Mouse (Mus musculus): ENCODE results near the gene Gcm1. TPM values are rescaled to one million over a fixed set of nuclear protein-coding genes. Genes with fewer than 3 reads are reported as not detected.
"Not testable (repeated sequence)": the region's sequence is repeated elsewhere in the genome, so short reads cannot be mapped to it uniquely, and the experiment has no call there.

The Gcm1 gene
- polyA plus RNA-seq, 1 experiment from 2014 or later, result not detected

DNA sequence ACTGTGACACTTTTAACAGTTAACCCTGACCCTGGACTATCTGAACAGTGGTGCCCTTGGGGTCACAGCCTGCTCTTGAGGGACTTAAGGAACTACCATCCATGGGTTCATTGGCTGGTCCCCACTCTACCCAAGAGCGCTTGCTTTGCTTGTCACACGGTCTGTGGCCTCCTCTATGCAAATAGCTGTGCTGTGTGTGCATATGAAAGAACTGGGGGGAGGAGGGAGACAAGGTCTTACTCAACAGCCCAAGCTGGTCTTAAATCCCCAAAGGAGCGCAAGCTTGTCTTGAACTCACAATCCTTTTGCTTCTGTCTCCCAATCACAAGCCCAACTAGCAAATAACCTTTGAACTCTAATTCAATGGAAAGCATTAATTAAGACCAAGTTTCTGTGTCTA lies 2.6 kb downstream of the Gcm1 start:
- no peak overlapping the region for H3K9ac ChIP-seq
- H3K4me1 ChIP-seq, result no peaks in the 10 kb centered on the region
- H3K9me3 ChIP-seq, result no peaks in the 10 kb centered on the region
- no peaks in the 10 kb centered on the region for H3K36me3 ChIP-seq (replicated peaks)
- no peak for ATAC-seq (replicated peaks)
- H3K4me3 ChIP-seq, result no peak overlapping the region
- WGBS, result 77% methylated on average over 3 of the region's 3 CpGs
- H3K27ac ChIP-seq, result no peak overlapping the region
- H3K27me3 ChIP-seq (replicated peaks), result no peaks in the 10 kb centered on the region
- H3K4me2 ChIP-seq, result no peak overlapping the region

DNA sequence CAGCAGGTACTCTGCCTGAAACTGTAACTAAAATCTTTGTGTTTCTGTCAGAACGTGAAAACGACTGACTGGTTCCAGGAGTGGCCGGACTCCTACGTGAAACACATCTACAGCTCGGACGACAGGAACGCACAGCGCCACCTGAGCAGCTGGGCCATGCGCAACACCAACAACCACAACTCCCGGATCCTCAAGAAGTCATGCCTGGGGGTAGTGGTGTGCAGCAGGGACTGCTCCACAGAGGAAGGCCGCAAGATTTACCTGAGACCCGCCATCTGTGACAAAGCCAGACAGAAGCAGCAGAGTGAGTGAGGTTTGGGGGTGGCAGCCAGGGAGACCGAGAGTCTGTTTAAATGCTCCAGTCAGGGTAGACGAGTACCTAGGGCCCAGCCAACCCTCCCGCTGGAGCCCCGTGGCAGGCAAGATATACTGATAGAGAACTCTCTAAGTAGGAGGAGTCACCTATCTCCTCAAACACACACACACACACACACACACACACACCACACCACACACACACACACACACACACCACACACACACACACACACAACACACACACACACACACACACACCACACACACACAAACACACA lies 7.9 kb downstream of the Gcm1 start:
- H3K9me3 ChIP-seq, result no peaks in the 10 kb centered on the region
- 84% methylated on average over 16 of the region's 16 CpGs for WGBS
- H3K27ac ChIP-seq, result no peak overlapping the region

DNA sequence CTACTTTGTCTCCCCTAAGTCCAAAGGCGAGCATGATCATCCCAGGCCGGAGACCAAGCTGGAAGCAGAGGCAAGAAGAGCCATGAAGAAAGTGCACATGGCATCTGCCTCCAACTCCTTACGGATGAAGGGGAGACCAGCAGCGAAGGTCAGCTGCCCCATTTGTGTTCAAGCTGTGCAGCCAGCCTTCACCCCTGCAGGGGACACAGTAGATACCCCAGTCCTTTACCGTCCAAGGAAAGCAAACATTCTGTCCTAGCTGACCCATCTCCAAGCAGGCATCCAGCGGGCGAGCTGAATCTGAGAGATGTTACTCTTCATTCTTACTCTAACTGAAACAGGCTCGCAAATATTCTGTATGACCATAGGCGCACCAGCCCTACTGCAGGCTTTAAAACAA lies 10.7 kb downstream of the Gcm1 start:
- Histone ChIP-seq H3K4me1 (no peaks in the 10 kb centered on the region), H3K36me3 (replicated peaks) (no peaks in the 10 kb centered on the region), H3K9me3 (no peaks in the 10 kb centered on the region), H3K4me2 (no peak overlapping the region), H3K9ac (no peak overlapping the region), H3K4me3 (no peak overlapping the region), H3K27ac (no peak overlapping the region), H3K27me3 (replicated peaks) (no peaks in the 10 kb centered on the region)
- ATAC-seq (replicated peaks), result no peak
- 81% methylated on average over 9 of the region's 9 CpGs for WGBS

More for the DNA sequence above, 7.9 kb downstream of the Gcm1 start:
- H3K4me2 ChIP-seq, result no peak overlapping the region
- no peak for ATAC-seq (replicated peaks)
- H3K9ac ChIP-seq, result no peak overlapping the region
- H3K4me1 ChIP-seq, result no peaks in the 10 kb centered on the region
- no peak overlapping the region for H3K4me3 ChIP-seq
- H3K27me3 ChIP-seq (replicated peaks), result no peaks in the 10 kb centered on the region
- no peaks in the 10 kb centered on the region for H3K36me3 ChIP-seq (replicated peaks)

DNA sequence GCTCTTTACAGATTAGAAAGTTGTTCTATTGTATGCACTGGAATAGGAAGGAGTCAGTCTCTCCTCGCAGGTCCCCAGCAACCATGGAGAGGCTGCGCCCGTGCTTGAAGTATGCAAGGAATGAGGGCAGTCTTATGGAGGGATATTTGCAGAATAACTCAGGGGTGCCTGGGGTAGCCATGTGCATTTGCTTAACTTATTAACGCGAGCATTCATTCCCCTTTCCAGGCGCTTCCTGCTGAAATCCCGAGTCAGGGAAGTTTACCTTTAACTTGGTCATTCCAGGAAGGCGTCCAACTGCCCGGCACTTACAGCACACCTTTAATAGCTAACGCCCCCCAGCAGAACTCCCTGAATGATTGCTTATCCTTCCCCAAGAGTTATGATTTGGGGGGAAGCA lies 12.4 kb downstream of the Gcm1 start:
- Histone ChIP-seq H3K4me2 (no peak overlapping the region), H3K27ac (no peak overlapping the region), H3K27me3 (replicated peaks) (no peaks in the 10 kb centered on the region), H3K9me3 (no peaks in the 10 kb centered on the region), H3K9ac (no peak overlapping the region), H3K36me3 (replicated peaks) (no peaks in the 10 kb centered on the region), H3K4me3 (no peak overlapping the region), H3K4me1 (no peaks in the 10 kb centered on the region)
- WGBS, result 71% methylated on average over 10 of the region's 10 CpGs
- no peak for ATAC-seq (replicated peaks)

- no peaks in the 10 kb centered on the region for H3K4me1 ChIP-seq
- H3K9ac ChIP-seq, result no peak overlapping the region
- H3K27me3 ChIP-seq (replicated peaks), result no peaks in the 10 kb centered on the region
- no peak overlapping the region for H3K4me2 ChIP-seq
- no peaks in the 10 kb centered on the region for H3K36me3 ChIP-seq (replicated peaks)
- H3K4me3 ChIP-seq, result no peak overlapping the region
- H3K9me3 ChIP-seq, result no peaks in the 10 kb centered on the region
- no peak for ATAC-seq (replicated peaks)
- 81% methylated on average over 5 of the region's 5 CpGs for WGBS
- H3K27ac ChIP-seq, result no peak overlapping the region
Observed at GRCm38 (mm10) chr9:78070496-78070895, 18.8 kb downstream of the Gcm1 start.

GRCm38 (mm10) chr9:78071626-78072025 lies 19.9 kb downstream of the Gcm1 start:
- H3K27me3 ChIP-seq (replicated peaks), result no peaks in the 10 kb centered on the region
- H3K4me1 ChIP-seq, result no peaks in the 10 kb centered on the region
- no peak overlapping the region for H3K4me3 ChIP-seq
- no peaks in the 10 kb centered on the region for H3K36me3 ChIP-seq (replicated peaks)
- no peak overlapping the region for H3K27ac ChIP-seq
- 94% methylated on average over 4 of the region's 4 CpGs for WGBS
- H3K9me3 ChIP-seq, result no peaks in the 10 kb centered on the region
- no peak overlapping the region for H3K9ac ChIP-seq
- no peak overlapping the region for H3K4me2 ChIP-seq
- no peak for ATAC-seq (replicated peaks)

- not testable (repeated sequence) for H3K4me1 ChIP-seq; H3K27ac ChIP-seq; H3K27me3 ChIP-seq (replicated peaks); ATAC-seq (replicated peaks); H3K4me2 ChIP-seq; H3K9ac ChIP-seq; H3K9me3 ChIP-seq; H3K36me3 ChIP-seq (replicated peaks); H3K4me3 ChIP-seq
- WGBS, result 98% methylated on average over 3 of the region's 3 CpGs
Observed at GRCm38 (mm10) chr9:78073291-78073690, 21.6 kb downstream of the Gcm1 start.

GRCm38 (mm10) chr9:78073713-78074340 lies 22.1 kb downstream of the Gcm1 start:
- Histone ChIP-seq H3K27me3 (replicated peaks) (no peaks in the 10 kb centered on the region), H3K9ac (no peak overlapping the region), H3K9me3 (no peaks in the 10 kb centered on the region), H3K4me3 (no peak overlapping the region), H3K36me3 (replicated peaks) (no peaks in the 10 kb centered on the region), H3K27ac (no peak overlapping the region), H3K4me2 (no peak overlapping the region), H3K4me1 (no peaks in the 10 kb centered on the region)
- WGBS, result 89% methylated on average over 13 of the region's 13 CpGs
- no peak for ATAC-seq (replicated peaks)

- H3K4me1 ChIP-seq, result no peaks in the 10 kb centered on the region
- no peak for ATAC-seq (replicated peaks)
- WGBS, result 93% methylated on average over 3 of the region's 3 CpGs
Observed at GRCm38 (mm10) chr9:78075256-78075655, 23.5 kb downstream of the Gcm1 start.

GRCm38 (mm10) chr9:78078240-78078639 lies 26.5 kb downstream of the Gcm1 start:
- no peak for ATAC-seq (replicated peaks)
- no peak overlapping the region for H3K4me2 ChIP-seq
- no peak overlapping the region for H3K27ac ChIP-seq
- H3K9me3 ChIP-seq, result no peaks in the 10 kb centered on the region
- no peak overlapping the region for H3K4me3 ChIP-seq
- 32% methylated on average over 2 of the region's 2 CpGs for WGBS
- peaks cover 13% of the 10 kb centered on the region for H3K36me3 ChIP-seq (replicated peaks)
- H3K4me1 ChIP-seq, result no peaks in the 10 kb centered on the region
- no peak overlapping the region for H3K9ac ChIP-seq
- no peaks in the 10 kb centered on the region for H3K27me3 ChIP-seq (replicated peaks)

More at GRCm38 (mm10) chr9:78075256-78075655, 23.5 kb downstream of the Gcm1 start:
- H3K36me3 ChIP-seq (replicated peaks), result no peaks in the 10 kb centered on the region
- no peaks in the 10 kb centered on the region for H3K27me3 ChIP-seq (replicated peaks)
- no peak overlapping the region for H3K4me3 ChIP-seq
- no peak overlapping the region for H3K27ac ChIP-seq
- no peaks in the 10 kb centered on the region for H3K9me3 ChIP-seq
- no peak overlapping the region for H3K9ac ChIP-seq
- H3K4me2 ChIP-seq, result no peak overlapping the region

GRCm38 (mm10) chr9:78081835-78082234 lies 30.1 kb downstream of the Gcm1 start:
- peaks cover 35% of the 10 kb centered on the region for H3K36me3 ChIP-seq (replicated peaks)
- H3K9ac ChIP-seq, result no peak overlapping the region
- no peak overlapping the region for H3K27ac ChIP-seq
- no peaks in the 10 kb centered on the region for H3K4me1 ChIP-seq
- H3K9me3 ChIP-seq, result no peaks in the 10 kb centered on the region
- 54% methylated on average over 7 of the region's 7 CpGs for WGBS
- H3K4me3 ChIP-seq, result no peak overlapping the region
- ATAC-seq (replicated peaks), result no peak
- no peaks in the 10 kb centered on the region for H3K27me3 ChIP-seq (replicated peaks)
- no peak overlapping the region for H3K4me2 ChIP-seq

DNA sequence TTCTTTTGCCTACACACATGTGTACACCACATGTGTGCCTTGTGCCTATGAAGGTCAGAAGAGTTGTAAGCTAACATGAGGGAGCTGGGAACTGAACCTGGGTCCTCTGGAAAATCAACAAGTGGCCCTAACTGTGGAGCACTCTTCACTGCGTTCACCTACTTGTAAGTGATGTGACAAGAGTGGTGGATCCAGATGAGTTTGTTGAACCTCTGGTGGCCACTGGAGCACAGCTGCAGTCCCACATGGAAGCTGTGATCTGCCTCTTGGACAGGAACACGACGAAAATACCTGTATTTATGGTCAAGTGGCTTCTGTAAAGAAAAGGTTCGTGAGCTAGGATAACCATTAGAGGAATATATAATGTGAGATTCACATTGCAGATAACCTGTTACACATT lies 32.6 kb downstream of the Gcm1 start:
- ATAC-seq (replicated peaks), result no peak
- Histone ChIP-seq H3K36me3 (replicated peaks) (peaks cover 45% of the 10 kb centered on the region), H3K4me2 (no peak overlapping the region), H3K4me1 (no peaks in the 10 kb centered on the region), H3K9ac (no peak overlapping the region), H3K4me3 (no peak overlapping the region), H3K27me3 (replicated peaks) (no peaks in the 10 kb centered on the region), H3K9me3 (no peaks in the 10 kb centered on the region), H3K27ac (no peak overlapping the region)
- WGBS, result 92% methylated on average over 4 of the region's 4 CpGs

DNA sequence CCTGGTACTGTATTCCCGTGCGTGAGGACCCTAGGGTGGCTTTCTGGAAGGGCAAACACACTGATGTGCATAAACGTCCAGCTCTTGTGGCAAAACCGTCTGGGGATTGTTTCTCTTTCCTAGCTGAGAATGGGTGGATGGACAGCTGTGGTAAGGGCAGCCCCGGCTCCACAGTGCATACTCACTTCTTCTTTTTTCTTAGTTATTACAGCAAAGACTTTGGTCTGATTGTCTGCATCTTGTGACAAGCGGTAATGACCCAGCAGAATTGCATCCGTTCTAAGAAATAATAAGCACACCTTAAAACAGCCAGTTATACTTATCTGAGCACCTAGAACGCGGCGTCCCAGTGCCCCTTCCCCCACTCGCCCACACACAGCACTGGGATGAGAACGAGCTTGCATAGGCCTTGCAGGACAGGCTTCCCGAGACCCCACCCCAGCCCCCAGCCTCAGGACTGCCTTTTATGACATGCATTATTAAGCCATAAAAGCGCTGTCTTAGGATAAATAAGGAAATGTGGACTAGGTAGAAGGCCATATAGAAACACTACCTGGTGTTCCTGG lies 34.1 kb downstream of the Gcm1 start:
- WGBS, result 89% methylated on average over 14 of the region's 14 CpGs
- Histone ChIP-seq H3K27me3 (replicated peaks) (no peaks in the 10 kb centered on the region), H3K36me3 (replicated peaks) (peaks cover 43% of the 10 kb centered on the region), H3K4me3 (no peak overlapping the region), H3K4me2 (no peak overlapping the region), H3K4me1 (no peaks in the 10 kb centered on the region), H3K9ac (no peak overlapping the region), H3K9me3 (no peaks in the 10 kb centered on the region), H3K27ac (no peak overlapping the region)
- ATAC-seq (replicated peaks), result no peak

Measured in midbrain, embryonic 15.5 days (tissue).